Mouse (Mus musculus): ENCODE data around the gene Cdk5. TPM values are rescaled to one million over a fixed set of nuclear protein-coding genes. Genes with fewer than 3 reads are reported as not detected.

Gene Cdk5
- 8.8 and 10.9 TPM in 2 replicates for polyA plus RNA-seq (2015; fragmentation: Nextera tagmentation; extraction: Ambion mirVana)

GRCm38 (mm10) chr5:24423129-24424003 is at the start of gene Cdk5, which contains the start of gene Slc4a2:
TSS of gene Cdk5 (minus strand) at chr5:24423530.
TSS of gene Slc4a2 (plus strand) at chr5:24423837.
- peak within 1 kb of the TSS; percentile 94 for H3K27ac ChIP-seq (ENCODE audit: low read length)
- no peaks in the 10 kb centered on the region for H3K9me3 ChIP-seq (replicated peaks; ENCODE audit: control insufficient read depth, low read length)
- peak within 1 kb of the TSS; percentile 82 for H3K9ac ChIP-seq (ENCODE audit: low read depth, low read length)
- under 1% methylated on average over 46 of the region's 46 CpGs for WGBS (ENCODE audit: insufficient replicate concordance)
- peaks cover 37% of the 10 kb centered on the region for H3K4me1 ChIP-seq (ENCODE audit: control insufficient read depth, low read depth, low read length)
- H3K4me2 ChIP-seq (ENCODE audit: low read depth, low read length): peak within 1 kb of the TSS; percentile 89
- ATAC-seq (ENCODE audit: low read depth): peak; percentile 92
- no peaks in the 10 kb centered on the region for H3K27me3 ChIP-seq (ENCODE audit: control insufficient read depth, insufficient read depth, low read depth, low read length)
- peak within 1 kb of the TSS; percentile 74 for H3K4me3 ChIP-seq (ENCODE audit: low read depth, low read length)
- H3K36me3 ChIP-seq (ENCODE audit: control insufficient read depth, insufficient read depth): no peaks in the 10 kb centered on the region

GRCm38 (mm10) chr5:24470600-24470999 is 47.3 kb upstream of the Cdk5 start:
- 8% methylated on average over 5 of the region's 5 CpGs for WGBS (ENCODE audit: insufficient replicate concordance)
- peaks cover 13% of the 10 kb centered on the region for H3K4me1 ChIP-seq (ENCODE audit: control insufficient read depth, low read depth, low read length)

GRCm38 (mm10) chr5:24466762-24467161 is 43.4 kb upstream of the Cdk5 start:
- Histone ChIP-seq H3K9ac (ENCODE audit: low read depth, low read length) (no peak overlapping the region), H3K4me3 (ENCODE audit: low read depth, low read length) (no peak overlapping the region), H3K27ac (ENCODE audit: low read length) (no peak overlapping the region), H3K27me3 (ENCODE audit: control insufficient read depth, insufficient read depth, low read depth, low read length) (no peaks in the 10 kb centered on the region), H3K4me1 (ENCODE audit: control insufficient read depth, low read depth, low read length) (no peaks in the 10 kb centered on the region), H3K4me2 (ENCODE audit: low read depth, low read length) (no peak overlapping the region), H3K9me3 (replicated peaks; ENCODE audit: control insufficient read depth, low read length) (no peaks in the 10 kb centered on the region), H3K36me3 (ENCODE audit: control insufficient read depth, insufficient read depth) (no peaks in the 10 kb centered on the region)
- 72% methylated on average over 12 of the region's 12 CpGs for WGBS (ENCODE audit: insufficient replicate concordance)
- ATAC-seq (ENCODE audit: low read depth): no peak

More at GRCm38 (mm10) chr5:24470600-24470999, 47.3 kb upstream of the Cdk5 start:
- Histone ChIP-seq H3K4me2 (ENCODE audit: low read depth, low read length) (no peak overlapping the region), H3K27ac (ENCODE audit: low read length) (no peak overlapping the region), H3K27me3 (ENCODE audit: control insufficient read depth, insufficient read depth, low read depth, low read length) (peaks cover 29% of the 10 kb centered on the region), H3K9ac (ENCODE audit: low read depth, low read length) (no peak overlapping the region), H3K36me3 (ENCODE audit: control insufficient read depth, insufficient read depth) (no peaks in the 10 kb centered on the region), H3K4me3 (ENCODE audit: low read depth, low read length) (no peak overlapping the region), H3K9me3 (replicated peaks; ENCODE audit: control insufficient read depth, low read length) (no peaks in the 10 kb centered on the region)
- peak; percentile 49; the same call in 1 of the 2 replicates for ATAC-seq (ENCODE audit: low read depth)

GRCm38 (mm10) chr5:24455613-24456012 is 32.3 kb upstream of the Cdk5 start:
- peaks cover 34% of the 10 kb centered on the region for H3K4me1 ChIP-seq (ENCODE audit: control insufficient read depth, low read depth, low read length)
- H3K9me3 ChIP-seq (replicated peaks; ENCODE audit: control insufficient read depth, low read length): no peaks in the 10 kb centered on the region
- H3K4me2 ChIP-seq (ENCODE audit: low read depth, low read length): no peak overlapping the region
- 73% methylated on average over 7 of the region's 7 CpGs for WGBS (ENCODE audit: insufficient replicate concordance)
- no peak for ATAC-seq (ENCODE audit: low read depth)
- H3K36me3 ChIP-seq (ENCODE audit: control insufficient read depth, insufficient read depth): no peaks in the 10 kb centered on the region; the same call in 1 of the 2 replicates
- H3K27me3 ChIP-seq (ENCODE audit: control insufficient read depth, insufficient read depth, low read depth, low read length): no peaks in the 10 kb centered on the region
- H3K27ac ChIP-seq (ENCODE audit: low read length): no peak overlapping the region
- no peak overlapping the region for H3K9ac ChIP-seq (ENCODE audit: low read depth, low read length)
- no peak overlapping the region for H3K4me3 ChIP-seq (ENCODE audit: low read depth, low read length)

GRCm38 (mm10) chr5:24455076-24455475 is 31.7 kb upstream of the Cdk5 start:
- Histone ChIP-seq H3K4me2 (ENCODE audit: low read depth, low read length) (no peak overlapping the region), H3K9ac (ENCODE audit: low read depth, low read length) (no peak overlapping the region)

GRCm38 (mm10) chr5:24453985-24454303 is 30.6 kb upstream of the Cdk5 start:
- H3K27ac ChIP-seq (ENCODE audit: low read length): no peak overlapping the region
- peak overlapping the region; percentile 99; the same call in 1 of the 2 replicates for H3K4me2 ChIP-seq (ENCODE audit: low read depth, low read length)
- peak overlapping the region; percentile 82; the same call in 1 of the 2 replicates for H3K4me3 ChIP-seq (ENCODE audit: low read depth, low read length)
- no peak overlapping the region; the same call in 1 of the 2 replicates for H3K9ac ChIP-seq (ENCODE audit: low read depth, low read length)
- peaks cover 34% of the 10 kb centered on the region for H3K4me1 ChIP-seq (ENCODE audit: control insufficient read depth, low read depth, low read length)
- no peaks in the 10 kb centered on the region for H3K27me3 ChIP-seq (ENCODE audit: control insufficient read depth, insufficient read depth, low read depth, low read length)
- H3K9me3 ChIP-seq (replicated peaks; ENCODE audit: control insufficient read depth, low read length): no peaks in the 10 kb centered on the region
- no peak for ATAC-seq (ENCODE audit: low read depth)
- H3K36me3 ChIP-seq (ENCODE audit: control insufficient read depth, insufficient read depth): no peaks in the 10 kb centered on the region; the same call in 1 of the 2 replicates
- WGBS (ENCODE audit: insufficient replicate concordance): 40% methylated on average over 2 of the region's 2 CpGs

More at GRCm38 (mm10) chr5:24455076-24455475, 31.7 kb upstream of the Cdk5 start:
- ATAC-seq (ENCODE audit: low read depth): no peak
- H3K27me3 ChIP-seq (ENCODE audit: control insufficient read depth, insufficient read depth, low read depth, low read length): no peaks in the 10 kb centered on the region
- H3K36me3 ChIP-seq (ENCODE audit: control insufficient read depth, insufficient read depth): no peaks in the 10 kb centered on the region; the same call in 1 of the 2 replicates
- no peak overlapping the region for H3K27ac ChIP-seq (ENCODE audit: low read length)
- WGBS (ENCODE audit: insufficient replicate concordance): 84% methylated on average over 3 of the region's 3 CpGs
- H3K4me3 ChIP-seq (ENCODE audit: low read depth, low read length): no peak overlapping the region
- no peaks in the 10 kb centered on the region for H3K9me3 ChIP-seq (replicated peaks; ENCODE audit: control insufficient read depth, low read length)
- peaks cover 34% of the 10 kb centered on the region for H3K4me1 ChIP-seq (ENCODE audit: control insufficient read depth, low read depth, low read length)

- H3K4me3 ChIP-seq (ENCODE audit: low read depth, low read length): peak overlapping the region; percentile 82
- no peaks in the 10 kb centered on the region for H3K9me3 ChIP-seq (replicated peaks; ENCODE audit: control insufficient read depth, low read length)
- no peak for ATAC-seq (ENCODE audit: low read depth)
- H3K4me1 ChIP-seq (ENCODE audit: control insufficient read depth, low read depth, low read length): peaks cover 34% of the 10 kb centered on the region
- H3K36me3 ChIP-seq (ENCODE audit: control insufficient read depth, insufficient read depth): no peaks in the 10 kb centered on the region; the same call in 1 of the 2 replicates
- peak overlapping the region; percentile 99 for H3K4me2 ChIP-seq (ENCODE audit: low read depth, low read length)
- H3K9ac ChIP-seq (ENCODE audit: low read depth, low read length): peak overlapping the region; percentile 84
- WGBS (ENCODE audit: insufficient replicate concordance): 36% methylated on average over 5 of the region's 5 CpGs
- H3K27ac ChIP-seq (ENCODE audit: low read length): peak overlapping the region; percentile 7; the same call in 1 of the 2 replicates
- H3K27me3 ChIP-seq (ENCODE audit: control insufficient read depth, insufficient read depth, low read depth, low read length): no peaks in the 10 kb centered on the region
Observed at GRCm38 (mm10) chr5:24453283-24453984, 30.1 kb upstream of the Cdk5 start.

- Histone ChIP-seq H3K9me3 (replicated peaks; ENCODE audit: control insufficient read depth, low read length) (no peaks in the 10 kb centered on the region), H3K27me3 (ENCODE audit: control insufficient read depth, insufficient read depth, low read depth, low read length) (no peaks in the 10 kb centered on the region), H3K9ac (ENCODE audit: low read depth, low read length) (peak overlapping the region; percentile 84), H3K36me3 (ENCODE audit: control insufficient read depth, insufficient read depth) (no peaks in the 10 kb centered on the region), H3K4me3 (ENCODE audit: low read depth, low read length) (peak overlapping the region; percentile 82), H3K4me2 (ENCODE audit: low read depth, low read length) (peak overlapping the region; percentile 99), H3K4me1 (ENCODE audit: control insufficient read depth, low read depth, low read length) (peaks cover 38% of the 10 kb centered on the region), H3K27ac (ENCODE audit: low read length) (peak overlapping the region; percentile 95)
- ATAC-seq (ENCODE audit: low read depth): peak; percentile 3; the same call in 1 of the 2 replicates
- WGBS (ENCODE audit: insufficient replicate concordance): under 1% methylated on average over 29 of the region's 29 CpGs
Observed at GRCm38 (mm10) chr5:24452691-24453233, 29.4 kb upstream of the Cdk5 start.
